Mouse (Mus musculus): ENCODE results near the gene Nck1. TPM values are rescaled to one million over a fixed set of nuclear protein-coding genes. Genes with fewer than 3 reads are reported as not detected.
A peak's percentile ranks its signal among the peaks of the same experiment; 100 is the strongest.

The Nck1 gene
- polyA plus RNA-seq, 1 experiment from 2014 or later = 116 TPM

GRCm38 (mm10) chr9:100470936-100471604 lies 74.9 kb downstream of the Nck1 start:
- no peak for DNase-seq (ENCODE audit: low spot score)

GRCm38 (mm10) chr9:100470228-100470627 lies 75.7 kb downstream of the Nck1 start:
- no peak for DNase-seq (ENCODE audit: low spot score)

- DNase-seq (ENCODE audit: low spot score) = no peak
These were observed 76.3 kb downstream of the Nck1 start for GRCm38 (mm10) chr9:100469681-100470080.

- no peak for DNase-seq (ENCODE audit: low spot score)
These were observed 77.8 kb downstream of the Nck1 start for GRCm38 (mm10) chr9:100468151-100468550.

- DNase-seq (ENCODE audit: low spot score) = no peak
These were observed 78.3 kb downstream of the Nck1 start for GRCm38 (mm10) chr9:100467653-100468052.

- no peak for DNase-seq (ENCODE audit: low spot score)
These were observed 79.2 kb downstream of the Nck1 start for GRCm38 (mm10) chr9:100466743-100467142.

GRCm38 (mm10) chr9:100465988-100466387 lies 79.9 kb downstream of the Nck1 start:
- no peak for DNase-seq (ENCODE audit: low spot score)

- DNase-seq (ENCODE audit: low spot score) = no peak
These were observed 80.6 kb downstream of the Nck1 start for GRCm38 (mm10) chr9:100465380-100465779.

- no peak for DNase-seq (ENCODE audit: low spot score)
These were observed 82.2 kb downstream of the Nck1 start for GRCm38 (mm10) chr9:100463771-100464170.

GRCm38 (mm10) chr9:100462098-100462497 lies 83.8 kb downstream of the Nck1 start:
- DNase-seq (ENCODE audit: low spot score) = peak; percentile 54

- DNase-seq (ENCODE audit: low spot score) = no peak
These were observed 84.3 kb downstream of the Nck1 start for GRCm38 (mm10) chr9:100461671-100462070.

GRCm38 (mm10) chr9:100460203-100460602 lies 85.7 kb downstream of the Nck1 start:
- peak; percentile 92 for DNase-seq (ENCODE audit: low spot score)

- peak; percentile 83 for DNase-seq (ENCODE audit: low spot score)
These were observed 87.8 kb downstream of the Nck1 start for GRCm38 (mm10) chr9:100457971-100458681.

GRCm38 (mm10) chr9:100454664-100454993 lies 91.3 kb downstream of the Nck1 start:
- DNase-seq (ENCODE audit: low spot score) = no peak

GRCm38 (mm10) chr9:100453944-100454663 lies 91.8 kb downstream of the Nck1 start:
- peak; percentile 82 for DNase-seq (ENCODE audit: low spot score)

GRCm38 (mm10) chr9:100452432-100452831 lies 93.5 kb downstream of the Nck1 start:
- no peak for DNase-seq (ENCODE audit: low spot score)

GRCm38 (mm10) chr9:100446059-100446686 lies 99.8 kb downstream of the Nck1 start:
- DNase-seq (ENCODE audit: low spot score) = peak; percentile 67

Other genes with a start within 250 kb of the Nck1 start
- 9.2 and 9.7 TPM in 2 replicates for gene Il20rb, start 59.3 kb downstream of the Nck1 start, polyA plus RNA-seq (2015; fragmentation: Nextera tagmentation; extraction: Ambion mirVana)
- gene Slc35g2, start 25.0 kb upstream of the Nck1 start, polyA plus RNA-seq (2015; fragmentation: Nextera tagmentation; extraction: Ambion mirVana) = 0.86 and 1.2 TPM in 2 replicates
- 72.9 and 82.1 TPM in 2 replicates for gene Stag1, start 51.7 kb upstream of the Nck1 start, polyA plus RNA-seq (2015; fragmentation: Nextera tagmentation; extraction: Ambion mirVana)

Measured in thymus, postnatal 0 days (tissue).